Mouse (Mus musculus): ENCODE data around the gene Rere. TPM values are rescaled to one million over a fixed set of nuclear protein-coding genes. Genes with fewer than 3 reads are reported as not detected.

Rere gene
- total and polyA plus RNA-seq, 3 experiments, result 4.1 to 31.8 TPM; not detected in 1

DNA sequence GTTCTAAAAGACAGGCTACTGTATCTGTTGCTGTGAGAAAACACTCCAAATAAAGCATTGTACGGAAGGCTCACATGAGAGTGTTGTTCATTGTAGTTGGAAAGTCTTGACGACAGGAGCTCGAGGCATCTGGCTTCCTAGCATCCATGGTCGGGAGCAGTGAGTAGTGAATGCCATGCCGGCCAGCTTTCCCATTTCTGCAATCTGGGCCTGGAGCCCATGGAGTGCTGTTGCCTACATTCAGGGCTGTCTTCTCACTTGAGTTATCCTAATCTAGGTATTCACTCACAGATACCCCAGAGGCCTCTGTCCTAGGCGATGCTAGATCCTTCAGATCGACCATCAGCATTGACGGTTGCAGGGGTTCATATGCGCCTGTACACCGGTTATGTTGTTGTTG, 160.5 kb downstream of the Rere start:
- Histone ChIP-seq H3K4me3 (ENCODE audit: control insufficient read depth in 1 of 2, insufficient read depth in 1 of 2, low read depth in 2 of 2, low read length in 2 of 2) (no peak overlapping the region), H3K79me2 (ENCODE audit: control insufficient read depth, insufficient read depth, low read length, poor library complexity) (0 out of 2 replicates have a peak, but pooled peaks cover 2% of the 10 kb centered on the region), H3K36me3 (ENCODE audit: control insufficient read depth in 1 of 2, insufficient read depth in 2 of 2, low read length in 2 of 2) (peaks cover 0 to 5% of the 10 kb centered on the region in 2 experiments; a peak in 2 of 4 replicates), H3K4me1 (ENCODE audit: control insufficient read depth in 1 of 2, insufficient read depth in 2 of 2, low read length in 2 of 2) (peaks cover 0 to 6% of the 10 kb centered on the region in 2 experiments; a peak in 2 of 4 replicates), H3K27me3 (ENCODE audit: control insufficient read depth in 1 of 2, insufficient read depth in 2 of 2, low read length in 2 of 2) (no peaks in the 10 kb centered on the region), H3K27ac (ENCODE audit: control insufficient read depth, low read depth, low read length) (no peak overlapping the region), H3K9ac (ENCODE audit: control insufficient read depth, low read depth, low read length, poor library complexity, severe bottlenecking) (no peak overlapping the region), H3K9me3 (replicated peaks; ENCODE audit: insufficient read depth, low read length) (no peaks in the 10 kb centered on the region)
- TF ChIP-seq ZNF384 (IDR thresholded peaks at IDR 0.05; ENCODE audit: low read depth, low read length) (no peak), SIN3A (IDR thresholded peaks at IDR 0.05; ENCODE audit: low read length) (no peak), NRF1 (IDR thresholded peaks at IDR 0.05; ENCODE audit: insufficient read depth, low read depth, low read length, poor library complexity, severe bottlenecking) (no peak), EP300 (IDR thresholded peaks at IDR 0.05; ENCODE audit: low read depth in 1 of 2, low read length in 2 of 2) (no peak), E2F4 (IDR thresholded peaks at IDR 0.05; ENCODE audit: borderline replicate concordance, low read depth, low read length) (no peak)
- no peak for DNase-seq (ENCODE audit: low read depth, low spot score)

DNA sequence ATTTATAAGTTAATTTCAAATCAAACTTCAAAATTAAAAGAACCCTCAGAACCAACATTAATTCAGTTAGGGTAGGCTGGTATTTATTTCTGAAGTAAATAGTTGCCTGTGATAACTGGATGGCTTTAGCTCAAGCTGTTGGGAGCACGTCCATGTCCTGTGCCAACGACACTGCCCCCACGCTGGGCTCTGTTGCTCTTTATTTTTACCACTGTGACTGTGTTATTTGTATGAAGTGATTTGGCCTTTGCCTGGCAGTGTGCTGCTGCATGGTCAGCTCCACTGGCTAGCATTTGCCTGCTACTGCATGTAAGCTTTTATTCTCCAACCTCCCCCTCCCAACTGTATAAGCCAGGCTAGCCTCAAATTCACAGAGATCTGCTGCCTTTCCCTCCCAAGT, 162.6 kb downstream of the Rere start:
- H3K9ac ChIP-seq (ENCODE audit: control insufficient read depth, low read depth, low read length, poor library complexity, severe bottlenecking), result no peak overlapping the region
- H3K27ac ChIP-seq (ENCODE audit: control insufficient read depth, low read depth, low read length), result no peak overlapping the region
- DNase-seq (ENCODE audit: low read depth, low spot score), result no peak
- H3K79me2 ChIP-seq (ENCODE audit: control insufficient read depth, insufficient read depth, low read length, poor library complexity), result no peaks in the 10 kb centered on the region
- TF ChIP-seq GATA1 (IDR thresholded peaks at IDR 0.05; ENCODE audit: low read depth, low read length), result no peak
- no peak for TF ChIP-seq ZKSCAN1 (IDR thresholded peaks at IDR 0.05; ENCODE audit: low read depth, low read length)
- TF ChIP-seq ETS1 (IDR thresholded peaks at IDR 0.05; ENCODE audit: low read depth, low read length), result no peak
- TF ChIP-seq MEF2A (IDR thresholded peaks at IDR 0.05; ENCODE audit: extremely low read depth, insufficient replicate concordance, low read depth, low read length, poor library complexity, severe bottlenecking), result no peak
- H3K4me3 ChIP-seq (ENCODE audit: control insufficient read depth in 1 of 2, insufficient read depth in 1 of 2, low read depth in 2 of 2, low read length in 2 of 2), result no peak overlapping the region
- no peaks in the 10 kb centered on the region for H3K9me3 ChIP-seq (replicated peaks; ENCODE audit: insufficient read depth, low read length)
- no peaks in the 10 kb centered on the region for H3K27me3 ChIP-seq (ENCODE audit: control insufficient read depth in 1 of 2, insufficient read depth in 2 of 2, low read length in 2 of 2)
- peaks cover 0 to 3% of the 10 kb centered on the region in 2 experiments; a peak in 2 of 4 replicates for H3K4me1 ChIP-seq (ENCODE audit: control insufficient read depth in 1 of 2, insufficient read depth in 2 of 2, low read length in 2 of 2)
- H3K36me3 ChIP-seq (ENCODE audit: control insufficient read depth in 1 of 2, insufficient read depth in 2 of 2, low read length in 2 of 2), result peaks cover 0 to 9% of the 10 kb centered on the region in 2 experiments; a peak in 2 of 4 replicates

GRCm38 (mm10) chr4:150446617-150447016, 165.2 kb downstream of the Rere start:
- H3K4me1 ChIP-seq (ENCODE audit: control insufficient read depth in 1 of 2, insufficient read depth in 2 of 2, low read length in 2 of 2), result peaks cover 10 to 14% of the 10 kb centered on the region in 2 experiments; a peak in 2 of 4 replicates
- no peak overlapping the region for H3K9ac ChIP-seq (ENCODE audit: control insufficient read depth, low read depth, low read length, poor library complexity, severe bottlenecking)
- H3K79me2 ChIP-seq (ENCODE audit: control insufficient read depth, insufficient read depth, low read length, poor library complexity), result no peaks in the 10 kb centered on the region
- H3K9me3 ChIP-seq (replicated peaks; ENCODE audit: insufficient read depth, low read length), result no peaks in the 10 kb centered on the region
- DNase-seq (ENCODE audit: low read depth, low spot score), result no peak
- TF ChIP-seq ZMIZ1 (IDR thresholded peaks at IDR 0.05; ENCODE audit: low read depth, low read length), result no peak
- no peaks in the 10 kb centered on the region for H3K27me3 ChIP-seq (ENCODE audit: control insufficient read depth in 1 of 2, insufficient read depth in 2 of 2, low read length in 2 of 2)
- no peak overlapping the region for H3K27ac ChIP-seq (ENCODE audit: control insufficient read depth, low read depth, low read length)
- H3K36me3 ChIP-seq (ENCODE audit: control insufficient read depth in 1 of 2, insufficient read depth in 2 of 2, low read length in 2 of 2), result peaks cover 0 to 21% of the 10 kb centered on the region in 2 experiments; a peak in 2 of 4 replicates
- no peak overlapping the region for H3K4me3 ChIP-seq (ENCODE audit: control insufficient read depth in 1 of 2, insufficient read depth in 1 of 2, low read depth in 2 of 2, low read length in 2 of 2)

Data from MEL (cell line).